Mouse (Mus musculus) embryonic facial prominence, embryonic 15.5 days (tissue): ENCODE data around the gene Il13ra1. TPM values are rescaled to one million over a fixed set of nuclear protein-coding genes. Genes with fewer than 3 reads are reported as not detected.

ENCODE experiments used
- ATAC-seq: fragments of 200-750 bp; cut with Nextera tagmentation; 2 replicates; pipeline ENCODE4 v1.8.0; 2017; ENCODE audit warnings: low read depth, moderate TSS enrichment; ENCODE audit not compliant: insufficient number of reproducible peaks, low FRiP score, low TSS enrichment
- H3K27ac ChIP-seq: fragments of 300-500 bp; sonication (generic); replicated peaks from 2 replicates; pipeline ENCODE4 v1.5.1; 2015; ENCODE audit warnings: mild to moderate bottlenecking, inconsistent platforms
- H3K27me3 ChIP-seq: fragments of 300-500 bp; sonication (generic); 2 replicates; pipeline ENCODE4 v1.6.1; 2015; ENCODE audit warnings: inconsistent platforms
- H3K36me3 ChIP-seq: fragments of 300-500 bp; sonication (generic); 2 replicates; pipeline ENCODE4 v1.6.1; 2015; ENCODE audit warnings: mild to moderate bottlenecking, inconsistent platforms
- H3K4me1 ChIP-seq: fragments of 300-500 bp; sonication (generic); 2 replicates; pipeline ENCODE4 v1.6.1; 2015; ENCODE audit warnings: inconsistent platforms
- H3K4me2 ChIP-seq: fragments of 300-500 bp; sonication (generic); replicated peaks from 2 replicates; pipeline ENCODE4 v1.6.1; 2015; ENCODE audit warnings: mild to moderate bottlenecking, inconsistent platforms
- H3K4me3 ChIP-seq: fragments of 300-500 bp; sonication (generic); replicated peaks from 2 replicates; pipeline ENCODE4 v1.5.1; 2015; ENCODE audit warnings: mild to moderate bottlenecking, inconsistent platforms
- H3K9ac ChIP-seq: fragments of 300-500 bp; sonication (generic); 2 replicates; pipeline ENCODE4 v1.6.1; 2015; ENCODE audit warnings: inconsistent platforms
- H3K9me3 ChIP-seq: fragments of 300-500 bp; sonication (generic); replicated peaks from 2 replicates; pipeline ENCODE4 v1.6.1; 2016; ENCODE audit warnings: inconsistent platforms
- WGBS: fragments of 180-500 bp; shearing (Covaris S2); methylation state at CpG from one replicate; pipeline ENCODE4 v1.1.7; 2015; 5-methylcytosine and 5-hydroxymethylcytosine counted together
- polyA plus RNA-seq: library from polyadenylated mRNA; unstranded; fragments of >200 nt; fragmentation: Nextera tagmentation; extraction: Ambion mirVana; gene quantifications from 2 replicates; pipeline ENCODE4 v1.2.1, GENCODE M21; 2015

The Il13ra1 gene
- polyA plus RNA-seq, 1 experiment from 2014 or later, result 24.3 TPM

GRCm38 (mm10) chrX:36129771-36130108 is 17.8 kb downstream of the Il13ra1 start:
- no peaks in the 10 kb centered on the region for H3K27me3 ChIP-seq
- H3K9ac ChIP-seq, result no peak overlapping the region
- H3K4me2 ChIP-seq, result no peak overlapping the region
- 26% methylated on average over 1 of the region's 1 CpGs for WGBS
- peak overlapping the region; percentile 39; the same call in 1 of the 2 replicates for H3K27ac ChIP-seq
- no peaks in the 10 kb centered on the region for H3K9me3 ChIP-seq
- no peaks in the 10 kb centered on the region for H3K36me3 ChIP-seq
- H3K4me1 ChIP-seq, result no peaks in the 10 kb centered on the region
- no peak for ATAC-seq
- H3K4me3 ChIP-seq, result no peak overlapping the region

DNA sequence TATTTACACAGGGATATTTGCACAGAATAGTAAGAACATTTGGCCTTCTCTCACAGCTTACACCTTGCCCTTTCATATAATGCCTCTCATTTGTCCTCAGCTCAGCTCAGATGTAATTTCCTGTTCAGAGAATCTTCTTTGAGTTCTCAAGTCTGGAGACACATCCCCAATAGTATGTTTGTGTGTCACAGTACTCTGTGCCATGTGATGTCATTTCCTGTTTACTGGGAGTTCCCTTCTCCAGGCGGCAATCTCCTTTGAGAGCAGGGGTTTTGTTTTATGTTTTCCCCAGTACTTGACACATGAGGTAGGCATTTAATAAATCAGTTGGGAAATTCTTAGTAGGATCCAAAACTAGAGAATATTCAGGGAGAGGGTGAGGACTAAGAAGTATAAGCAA is 24.4 kb downstream of the Il13ra1 start:
- H3K4me1 ChIP-seq, result no peaks in the 10 kb centered on the region
- ATAC-seq, result no peak
- no peaks in the 10 kb centered on the region for H3K36me3 ChIP-seq
- H3K9me3 ChIP-seq, result no peaks in the 10 kb centered on the region
- no peak overlapping the region for H3K9ac ChIP-seq
- H3K27me3 ChIP-seq, result no peaks in the 10 kb centered on the region
- no peak overlapping the region for H3K27ac ChIP-seq
- no peak overlapping the region for H3K4me3 ChIP-seq
- WGBS, result 54% methylated on average over 1 of the region's 1 CpGs
- no peak overlapping the region for H3K4me2 ChIP-seq

DNA sequence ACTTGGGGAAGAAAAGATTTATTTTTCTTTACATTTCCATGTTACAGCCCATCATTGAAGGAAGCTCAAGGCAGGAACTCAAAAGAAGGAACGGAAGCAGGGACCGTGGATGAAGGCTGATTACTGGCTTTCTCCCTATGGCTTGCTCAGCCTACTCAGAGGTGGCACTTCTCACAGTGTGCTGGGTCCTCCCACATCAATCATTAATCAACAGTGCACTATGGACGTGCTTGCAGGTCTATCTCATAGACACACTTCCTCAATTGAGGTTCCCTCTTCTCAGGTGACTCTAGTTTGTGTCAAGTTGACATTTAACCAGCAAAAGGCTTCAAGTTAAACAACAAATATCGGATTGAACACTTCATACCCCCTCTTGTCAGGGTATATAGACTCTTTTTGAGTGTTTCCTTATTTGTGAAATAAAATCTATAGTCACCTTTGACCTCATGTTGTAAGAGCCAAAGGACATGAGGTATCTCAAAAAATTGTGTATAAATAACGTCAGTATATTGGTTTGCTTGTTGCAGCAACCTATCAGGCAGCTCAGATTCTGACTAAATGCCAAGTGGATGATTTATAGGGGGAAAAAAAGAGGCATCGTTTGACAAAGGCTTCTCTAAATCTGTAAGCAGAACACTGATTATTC is 30.2 kb downstream of the Il13ra1 start:
- 76% methylated on average over 6 of the region's 6 CpGs for WGBS

DNA sequence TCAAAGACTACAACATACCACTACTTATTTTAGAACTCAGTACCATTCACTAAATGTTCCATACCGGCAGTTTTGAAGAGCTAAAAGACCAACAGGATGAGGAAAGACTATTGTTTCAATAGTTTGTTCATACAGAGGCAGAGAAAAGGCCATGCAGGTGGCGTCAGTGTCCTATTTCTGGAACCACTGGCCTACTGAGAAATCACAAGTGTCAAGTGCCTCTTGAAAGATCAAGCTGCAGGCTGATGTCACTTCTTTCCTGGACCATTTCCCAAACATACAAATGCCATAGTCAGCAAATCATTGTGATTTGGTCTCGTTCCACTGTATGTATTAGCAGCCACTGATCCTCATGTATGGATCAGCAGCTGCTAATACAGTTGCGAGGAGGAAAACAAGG is 34.8 kb downstream of the Il13ra1 start:
- WGBS, result 56% methylated on average over 4 of the region's 4 CpGs
- no peak overlapping the region for H3K27ac ChIP-seq
- H3K9ac ChIP-seq, result no peak overlapping the region
- no peaks in the 10 kb centered on the region for H3K36me3 ChIP-seq
- H3K27me3 ChIP-seq, result no peaks in the 10 kb centered on the region
- no peaks in the 10 kb centered on the region for H3K4me1 ChIP-seq
- H3K4me2 ChIP-seq, result no peak overlapping the region
- H3K9me3 ChIP-seq, result no peaks in the 10 kb centered on the region
- no peak overlapping the region for H3K4me3 ChIP-seq
- ATAC-seq, result no peak

More for the DNA sequence above, 30.2 kb downstream of the Il13ra1 start:
- H3K9ac ChIP-seq, result no peak overlapping the region
- no peak overlapping the region for H3K4me2 ChIP-seq
- H3K27me3 ChIP-seq, result no peaks in the 10 kb centered on the region
- ATAC-seq, result no peak
- no peaks in the 10 kb centered on the region for H3K9me3 ChIP-seq
- H3K4me1 ChIP-seq, result no peaks in the 10 kb centered on the region
- no peaks in the 10 kb centered on the region for H3K36me3 ChIP-seq
- no peak overlapping the region for H3K4me3 ChIP-seq
- H3K27ac ChIP-seq, result no peak overlapping the region

- Histone ChIP-seq H3K4me1 (no peaks in the 10 kb centered on the region), H3K9ac (no peak overlapping the region), H3K9me3 (no peaks in the 10 kb centered on the region), H3K36me3 (no peaks in the 10 kb centered on the region), H3K27me3 (no peaks in the 10 kb centered on the region), H3K27ac (no peak overlapping the region), H3K4me3 (no peak overlapping the region), H3K4me2 (no peak overlapping the region)
- no peak for ATAC-seq
These were observed 38.2 kb downstream of the Il13ra1 start for GRCm38 (mm10) chrX:36150100-36150499.

- H3K4me2 ChIP-seq, result no peak overlapping the region
- no peaks in the 10 kb centered on the region for H3K36me3 ChIP-seq
- H3K4me3 ChIP-seq, result no peak overlapping the region
- ATAC-seq, result no peak
- H3K4me1 ChIP-seq, result no peaks in the 10 kb centered on the region
- no peaks in the 10 kb centered on the region for H3K27me3 ChIP-seq
- 76% methylated on average over 2 of the region's 2 CpGs for WGBS
- H3K27ac ChIP-seq, result no peak overlapping the region
- H3K9me3 ChIP-seq, result no peaks in the 10 kb centered on the region
- no peak overlapping the region for H3K9ac ChIP-seq
These were observed 44.8 kb downstream of the Il13ra1 start for GRCm38 (mm10) chrX:36156677-36157076.

- Histone ChIP-seq H3K9ac (no peak overlapping the region), H3K27me3 (no peaks in the 10 kb centered on the region), H3K9me3 (no peaks in the 10 kb centered on the region), H3K27ac (no peak overlapping the region), H3K4me1 (no peaks in the 10 kb centered on the region), H3K4me3 (no peak overlapping the region), H3K4me2 (no peak overlapping the region), H3K36me3 (no peaks in the 10 kb centered on the region)
- no peak for ATAC-seq
- WGBS, result 33% methylated on average over 4 of the region's 4 CpGs
These were observed 49.7 kb downstream of the Il13ra1 start for GRCm38 (mm10) chrX:36161567-36161966.

DNA sequence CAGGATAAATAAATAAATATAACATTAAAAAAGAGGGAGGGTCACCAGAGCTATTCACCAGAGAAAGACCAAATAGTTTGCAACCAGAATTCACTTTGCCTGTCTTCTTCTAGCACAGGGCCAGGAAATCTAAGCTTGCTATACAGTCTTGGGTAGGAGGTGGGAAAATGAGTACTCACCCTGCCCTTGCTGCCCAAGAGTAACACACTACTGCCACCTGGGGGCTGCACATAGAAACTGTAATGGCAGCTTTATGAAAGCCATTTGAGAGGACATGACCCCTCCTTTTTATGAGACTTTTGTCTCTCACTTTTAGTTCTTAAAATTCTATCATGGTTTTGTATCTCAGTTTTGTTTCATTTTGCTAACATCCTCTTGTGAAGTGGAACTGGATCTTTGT is 71.7 kb downstream of the Il13ra1 start:
- Histone ChIP-seq H3K9ac (no peak overlapping the region), H3K4me2 (no peak overlapping the region), H3K27ac (no peak overlapping the region), H3K9me3 (no peaks in the 10 kb centered on the region), H3K4me3 (no peak overlapping the region), H3K27me3 (no peaks in the 10 kb centered on the region), H3K36me3 (no peaks in the 10 kb centered on the region), H3K4me1 (no peaks in the 10 kb centered on the region)
- ATAC-seq, result no peak

GRCm38 (mm10) chrX:36186036-36186435 is 74.1 kb downstream of the Il13ra1 start:
- WGBS, result 62% methylated on average over 5 of the region's 5 CpGs
- no peak overlapping the region for H3K27ac ChIP-seq
- no peak overlapping the region for H3K4me3 ChIP-seq
- ATAC-seq, result no peak
- H3K27me3 ChIP-seq, result no peaks in the 10 kb centered on the region
- H3K9me3 ChIP-seq, result no peaks in the 10 kb centered on the region
- no peak overlapping the region for H3K4me2 ChIP-seq
- H3K4me1 ChIP-seq, result no peaks in the 10 kb centered on the region
- no peak overlapping the region for H3K9ac ChIP-seq
- H3K36me3 ChIP-seq, result no peaks in the 10 kb centered on the region

DNA sequence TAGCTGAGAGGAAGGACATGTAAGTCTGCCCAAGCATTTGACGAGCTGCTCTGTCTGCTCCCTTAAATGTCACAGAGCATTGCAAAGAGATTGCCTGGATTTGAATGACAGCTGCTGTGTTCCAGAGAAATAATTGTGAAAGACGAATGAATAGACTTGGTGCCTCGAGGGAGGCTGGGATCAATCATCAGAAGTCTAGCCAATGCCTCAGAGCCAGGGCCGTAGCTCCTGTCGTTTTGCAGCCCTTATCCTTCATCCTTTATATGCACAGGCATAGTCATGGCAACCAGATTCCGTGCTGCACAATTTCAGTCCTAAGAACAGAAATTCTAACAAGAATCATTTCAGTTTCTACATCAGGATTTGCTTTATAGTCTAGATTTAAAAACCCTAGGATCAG is 74.5 kb downstream of the Il13ra1 start:
- no peak for ATAC-seq
- H3K4me2 ChIP-seq, result no peak overlapping the region
- no peaks in the 10 kb centered on the region for H3K27me3 ChIP-seq
- no peaks in the 10 kb centered on the region for H3K9me3 ChIP-seq
- no peak overlapping the region for H3K9ac ChIP-seq
- 29% methylated on average over 6 of the region's 6 CpGs for WGBS
- H3K4me1 ChIP-seq, result no peaks in the 10 kb centered on the region
- H3K36me3 ChIP-seq, result no peaks in the 10 kb centered on the region
- no peak overlapping the region for H3K27ac ChIP-seq
- no peak overlapping the region for H3K4me3 ChIP-seq

DNA sequence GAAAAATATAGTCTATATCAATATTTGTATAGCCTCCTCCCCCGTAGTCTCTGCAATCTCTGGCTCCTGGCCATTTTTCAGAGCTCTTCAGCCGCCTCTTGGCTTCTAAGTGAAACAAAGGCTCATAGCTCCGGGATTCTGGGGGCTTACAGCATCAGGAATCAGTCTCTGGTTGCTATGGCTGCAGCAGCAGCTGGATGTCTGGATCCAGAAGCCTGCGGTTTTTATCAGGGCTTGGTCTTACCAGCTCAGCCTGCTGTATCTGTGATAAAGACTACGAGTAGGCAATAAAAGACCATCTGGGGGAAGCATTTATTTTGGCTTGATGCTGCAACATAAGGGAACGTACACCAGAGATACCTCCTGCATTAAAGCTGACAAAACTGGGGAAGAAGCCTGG is 82.0 kb downstream of the Il13ra1 start:
- H3K27ac ChIP-seq, result no peak overlapping the region
- H3K4me3 ChIP-seq, result no peak overlapping the region
- H3K9ac ChIP-seq, result no peak overlapping the region
- H3K4me1 ChIP-seq, result no peaks in the 10 kb centered on the region
- WGBS, result 26% methylated on average over 6 of the region's 6 CpGs
- no peak overlapping the region for H3K4me2 ChIP-seq
- no peaks in the 10 kb centered on the region for H3K9me3 ChIP-seq
- H3K36me3 ChIP-seq, result no peaks in the 10 kb centered on the region
- no peak for ATAC-seq
- 0 out of 2 replicates have a peak, but pooled peaks cover 3% of the 10 kb centered on the region for H3K27me3 ChIP-seq

DNA sequence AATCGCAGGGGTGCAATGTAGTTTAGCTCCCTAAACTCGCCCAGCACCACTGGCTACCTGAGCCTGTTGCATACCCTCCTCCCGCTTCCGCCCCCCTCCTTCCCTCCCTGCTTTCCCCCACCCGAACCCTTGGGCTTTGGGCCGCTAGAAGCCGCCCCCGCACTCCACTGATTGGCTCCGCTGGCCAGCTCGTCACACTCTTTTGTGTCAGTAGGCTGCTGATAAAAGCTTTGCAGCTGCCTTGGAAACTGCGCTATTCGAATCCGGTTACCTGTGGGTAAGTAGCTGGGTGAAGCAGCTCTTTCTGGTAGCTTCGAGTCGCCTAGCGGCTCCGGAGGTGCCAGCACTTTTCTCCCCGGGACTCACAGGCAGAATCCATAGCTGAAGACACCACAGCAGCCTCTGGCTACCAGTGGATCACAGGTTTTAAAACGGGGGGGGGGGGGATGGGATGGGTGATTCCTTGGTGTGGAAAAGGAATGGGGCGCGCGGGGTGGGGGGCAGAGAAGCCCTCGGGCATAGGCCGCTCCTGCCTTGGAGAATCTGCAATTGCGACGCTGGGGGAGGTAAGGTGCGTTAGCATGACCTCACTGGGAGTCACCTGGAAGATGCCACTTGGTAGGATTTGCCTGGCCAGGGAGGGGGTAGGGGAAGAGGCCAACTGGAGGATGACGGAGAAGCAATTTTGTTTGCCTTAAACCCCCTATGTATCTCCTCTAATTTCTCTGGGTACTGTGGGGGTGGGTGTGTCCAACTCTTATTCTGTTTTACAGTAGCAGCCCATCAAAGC is 84.0 kb downstream of the Il13ra1 start, which contains the start of gene Zcchc12:
Gene Zcchc12, plus strand, starts transcription at position 169 of the 790 bp plus-strand sequence.
- Histone ChIP-seq H3K4me1 (no peaks in the 10 kb centered on the region), H3K4me2 (peak within 1 kb of the TSS; percentile 41), H3K4me3 (peak within 1 kb of the TSS; percentile 22), H3K27ac (no peak within 1 kb of the TSS), H3K36me3 (no peaks in the 10 kb centered on the region), H3K9me3 (no peaks in the 10 kb centered on the region), H3K27me3 (0 out of 2 replicates have a peak, but pooled peaks cover 3% of the 10 kb centered on the region), H3K9ac (no peak within 1 kb of the TSS)
- WGBS, result 21% methylated on average over 28 of the region's 28 CpGs
- ATAC-seq, result peak; percentile 29; the same call in 1 of the 2 replicates
